Mouse (Mus musculus): ENCODE measurements at regions not wholly inside any gene's neighbourhood (a gene's known extent, or its start where the extent isn't known, plus 50 kb on each side); places are given as distances from the start of the nearest gene placed in this dataset.

GRCm38 (mm10) chr13:15950885-15951610 is 60.6 kb upstream of the Inhba start:
- Histone ChIP-seq H3K27me3 (ENCODE audit: control insufficient read depth, insufficient read depth, low read length) (no peaks in the 10 kb centered on the region), H3K27ac (replicated peaks; ENCODE audit: low read depth, low read length) (no peak overlapping the region), H3K4me2 (replicated peaks; ENCODE audit: low read depth, low read length, severe bottlenecking) (no peak overlapping the region), H3K4me3 (replicated peaks; ENCODE audit: low read length) (no peak overlapping the region), H3K9ac (ENCODE audit: low read depth, low read length, severe bottlenecking) (no peak overlapping the region), H3K36me3 (ENCODE audit: control insufficient read depth, insufficient read depth, low read length) (no peaks in the 10 kb centered on the region), H3K9me3 (ENCODE audit: control insufficient read depth, low read length) (no peaks in the 10 kb centered on the region), H3K4me1 (ENCODE audit: control insufficient read depth, insufficient read depth, low read length) (no peaks in the 10 kb centered on the region)
- WGBS = 65% methylated on average over 3 of the region's 3 CpGs
- ATAC-seq (ENCODE audit: low FRiP score, low read depth) (no peak), DNase-seq (ENCODE audit: low spot score) (no peak)
- TF ChIP-seq POLR2A (IDR thresholded peaks at IDR 0.05; ENCODE audit: borderline replicate concordance, extremely low read depth, insufficient read depth, insufficient read length) = no peak

Measured in limb, embryonic 14.5 days (tissue).